Mouse (Mus musculus): ENCODE measurements at regions not wholly inside any gene's neighbourhood (a gene's known extent, or its start where the extent isn't known, plus 50 kb on each side); places are given as distances from the start of the nearest gene placed in this dataset.
A peak's percentile ranks its signal among the peaks of the same experiment; 100 is the strongest.

- no peak for DNase-seq
Measured at GRCm38 (mm10) chr5:106318246-106318645, 139.7 kb downstream of the Barhl2 start.

- no peak for DNase-seq
Measured at GRCm38 (mm10) chr5:106313874-106314273, 144.1 kb downstream of the Barhl2 start.

GRCm38 (mm10) chr5:106301372-106301771 lies 156.6 kb downstream of the Barhl2 start:
- no peak for DNase-seq

- no peak for DNase-seq
Measured at GRCm38 (mm10) chr5:106296721-106297120, 161.2 kb downstream of the Barhl2 start.

DNA sequence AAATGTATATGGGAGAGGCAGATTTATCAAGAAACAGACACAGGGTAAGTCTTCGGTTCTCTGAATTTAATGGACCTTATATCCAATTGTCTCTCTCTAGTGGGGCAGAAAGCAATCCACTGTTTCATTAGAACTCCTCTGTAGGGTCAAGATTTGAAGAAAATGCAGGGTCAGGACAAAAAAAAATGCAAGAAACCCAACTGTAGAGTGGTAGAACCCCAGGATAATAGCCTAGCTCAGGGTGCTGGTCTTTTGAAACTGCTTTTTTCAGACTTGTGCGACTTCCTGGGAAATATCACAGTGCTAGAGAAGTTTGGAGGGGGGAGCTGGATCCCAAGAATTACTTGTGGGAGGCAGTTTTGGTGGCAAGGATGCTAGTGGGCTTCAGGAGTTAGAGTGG lies 162.0 kb downstream of the Barhl2 start:
- DNase-seq, result no peak

GRCm38 (mm10) chr5:106295538-106295937 lies 162.4 kb downstream of the Barhl2 start:
- DNase-seq, result no peak

GRCm38 (mm10) chr5:106292387-106293229 lies 165.4 kb downstream of the Barhl2 start:
- no peak for DNase-seq

GRCm38 (mm10) chr5:106285152-106285551 lies 172.8 kb downstream of the Barhl2 start:
- no peak for DNase-seq

GRCm38 (mm10) chr5:106284731-106285130 lies 173.2 kb downstream of the Barhl2 start:
- no peak for DNase-seq

DNA sequence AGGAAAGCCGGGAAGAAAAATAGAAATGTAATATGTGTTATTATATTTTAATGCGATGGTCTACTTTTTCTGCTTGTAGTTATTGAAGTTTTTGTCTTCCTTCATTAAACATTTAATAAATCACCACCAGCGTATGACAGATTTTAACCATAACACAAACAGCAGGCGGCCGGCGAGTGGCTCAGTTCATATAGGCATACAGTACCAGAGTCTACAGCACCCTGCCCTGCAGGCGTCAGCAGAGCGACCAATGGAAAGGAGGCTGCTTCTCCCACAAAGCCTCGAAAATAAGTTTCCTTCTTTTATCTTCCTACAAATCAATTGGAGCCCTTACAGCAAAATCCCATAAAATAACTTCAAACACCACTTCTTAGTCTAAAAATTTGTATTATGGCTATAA lies 175.3 kb downstream of the Barhl2 start:
- no peak for DNase-seq

GRCm38 (mm10) chr5:106277786-106278185 lies 180.2 kb downstream of the Barhl2 start:
- peak in 1 of 2 experiments; percentile 19 for DNase-seq

- DNase-seq, result peak; percentile 83 to 87
Measured at GRCm38 (mm10) chr5:106277231-106277630, 180.7 kb downstream of the Barhl2 start.

DNA sequence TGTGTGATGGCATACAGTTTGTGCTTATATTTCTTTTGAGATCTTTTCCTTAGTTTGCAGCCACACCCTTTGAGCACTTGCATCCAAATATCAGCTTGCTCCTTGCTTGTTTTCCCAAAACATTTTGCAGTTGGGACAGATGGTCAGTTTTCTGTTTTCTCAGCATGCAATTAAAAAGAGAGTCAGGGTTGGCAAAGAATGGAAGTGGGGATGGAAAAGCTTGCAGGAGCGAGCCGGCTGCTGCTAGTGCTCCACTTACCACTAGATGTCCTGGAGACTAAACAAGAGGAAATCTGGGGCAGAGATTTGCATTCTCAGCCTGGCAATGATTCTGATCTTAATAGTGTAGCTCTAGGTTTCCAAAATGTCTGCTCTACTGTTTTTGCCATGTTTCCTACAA lies 181.8 kb downstream of the Barhl2 start:
- DNase-seq, result peak; percentile 83 to 93

DNA sequence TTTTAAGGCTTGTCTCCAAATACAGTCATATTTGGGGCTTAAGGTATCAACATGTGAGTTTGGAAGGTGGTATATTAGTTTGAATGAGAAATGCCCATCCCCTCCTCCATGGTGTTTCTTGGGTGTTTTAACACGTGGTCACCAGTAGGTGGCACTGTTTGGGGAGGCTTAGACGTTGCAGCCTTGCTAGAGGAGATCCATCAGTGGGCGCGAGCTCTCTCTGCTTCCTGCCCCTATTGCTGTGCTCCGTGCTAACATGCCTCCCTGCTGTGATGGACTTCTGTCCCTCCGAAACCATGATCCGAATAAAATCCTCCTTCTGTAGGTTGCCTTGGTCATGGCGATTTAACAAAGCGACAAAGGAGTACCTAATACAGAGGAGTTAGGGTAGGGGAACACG lies 183.3 kb downstream of the Barhl2 start:
- peak; percentile 22 to 34 for DNase-seq

DNA sequence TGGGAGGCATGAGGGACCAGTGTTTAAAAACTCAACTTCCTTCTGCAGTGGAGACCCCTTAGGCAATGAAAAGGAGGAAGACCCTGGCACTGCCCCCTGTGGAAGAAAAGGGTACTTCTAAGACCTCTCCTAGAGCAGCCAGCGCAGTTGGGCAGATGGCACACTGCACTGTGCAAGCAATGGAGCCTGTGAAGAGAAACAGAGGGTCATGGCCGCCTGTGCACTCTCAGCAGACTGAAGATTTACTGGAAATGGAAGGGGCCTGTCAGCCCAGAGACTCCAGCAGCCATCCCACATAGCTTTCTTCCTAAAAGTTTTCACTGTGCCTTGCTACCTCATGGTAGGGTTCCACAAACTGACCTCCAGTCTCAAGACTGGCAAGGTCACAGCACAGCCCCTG lies 193.4 kb downstream of the Barhl2 start:
- DNase-seq, result no peak

- no peak for DNase-seq
Measured at GRCm38 (mm10) chr5:106257179-106257578, 200.8 kb downstream of the Barhl2 start.

- peak in 1 of 2 experiments; percentile 15 for DNase-seq
Measured at GRCm38 (mm10) chr5:106229154-106229553, 228.8 kb downstream of the Barhl2 start.

GRCm38 (mm10) chr5:106224141-106224540 lies 233.8 kb downstream of the Barhl2 start:
- DNase-seq, result no peak

DNA sequence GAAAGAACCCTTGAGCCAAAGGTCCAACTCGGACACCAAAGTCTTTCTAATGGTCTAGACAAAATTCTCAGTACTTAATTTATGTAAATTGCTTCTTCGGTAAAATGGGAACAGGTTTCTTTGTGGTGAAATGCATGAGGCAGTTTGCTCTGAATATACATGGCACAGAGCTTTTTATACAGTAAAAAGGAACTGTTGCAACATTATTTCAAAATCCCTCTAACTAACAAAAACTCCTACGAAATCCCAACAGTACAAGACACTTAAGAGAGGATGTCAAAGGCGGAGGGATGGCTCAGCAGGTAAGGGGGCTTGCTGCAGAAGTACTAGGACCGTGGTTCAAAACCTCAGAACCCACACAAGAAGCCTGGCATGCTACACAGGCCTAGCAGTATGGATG lies 248.4 kb downstream of the Barhl2 start:
- DNase-seq, result no peak

- DNase-seq, result no peak
Measured at GRCm38 (mm10) chr5:106207706-106208105, 250.3 kb downstream of the Barhl2 start.

- no peak for DNase-seq
Measured at GRCm38 (mm10) chr5:106205724-106206123, 252.2 kb downstream of the Barhl2 start.

- no peak for DNase-seq
Measured at GRCm38 (mm10) chr5:106200631-106201030, 257.3 kb downstream of the Barhl2 start.

DNA sequence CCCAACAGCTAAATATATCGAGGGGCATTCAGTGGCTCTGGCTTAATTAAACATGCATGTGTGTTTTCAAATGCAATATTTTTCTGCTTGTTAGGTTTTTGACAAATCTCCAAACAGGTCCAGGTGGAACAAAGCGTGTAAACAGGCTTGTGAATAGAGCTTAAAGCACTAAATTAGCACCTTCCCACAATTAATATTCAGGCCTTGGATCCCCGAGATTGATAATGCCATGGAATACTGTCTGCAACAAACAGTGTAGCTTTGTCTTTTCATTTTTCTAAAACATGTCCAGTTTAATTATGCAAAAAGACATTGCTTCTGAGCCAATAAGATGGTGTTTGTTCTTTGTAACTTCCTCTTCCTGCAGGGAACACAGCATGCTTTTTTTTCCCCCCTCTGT lies 258.9 kb downstream of the Barhl2 start:
- no peak for DNase-seq

DNA sequence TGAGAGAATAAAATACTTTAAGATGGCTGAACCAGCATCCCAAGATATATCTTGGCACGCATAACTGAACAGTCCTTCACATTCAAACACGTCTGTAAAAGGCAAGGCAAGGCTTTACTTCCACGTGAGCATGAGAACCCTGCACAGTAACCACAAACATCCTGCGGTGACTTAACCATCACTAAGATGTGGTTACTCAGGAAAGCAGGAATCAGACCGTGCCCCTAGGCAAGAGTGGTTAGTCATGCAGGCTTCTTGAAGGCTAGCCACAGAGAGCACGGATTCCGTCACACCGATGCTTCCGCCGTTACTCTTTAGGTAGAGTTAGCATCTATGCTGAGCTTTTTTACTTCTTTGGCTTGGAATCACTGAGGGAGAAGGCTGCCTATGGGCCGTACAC lies 266.8 kb downstream of the Barhl2 start:
- no peak for DNase-seq

GRCm38 (mm10) chr5:106181726-106182125 lies 276.2 kb downstream of the Barhl2 start:
- DNase-seq, result no peak
